Mouse (Mus musculus) lung, postnatal 4 days (tissue): ENCODE data around the gene C1qbp.

ENCODE experiments used
- DNase-seq, 2 experiments: peaks; one replicate each; pipeline ENCODE4 v3.0.0; 2021

C1qbp gene

GRCm38 (mm10) chr11:70982557-70983228, at the start of gene C1qbp:
Gene C1qbp, minus strand, starts transcription at chr11:70983026.
- peak; percentile 95 to 97 for DNase-seq

GRCm38 (mm10) chr11:71032070-71032469, 49.2 kb upstream of the C1qbp start:
- DNase-seq, result no peak

- DNase-seq, result no peak
These were observed 46.7 kb upstream of the C1qbp start for GRCm38 (mm10) chr11:71029403-71030118.

GRCm38 (mm10) chr11:71028280-71028679, 45.5 kb upstream of the C1qbp start:
- DNase-seq, result no peak

- DNase-seq, result peak; percentile 98 to 100
These were observed 36.6 kb upstream of the C1qbp start, which contains the start of the genes Mis12 and Derl2 for GRCm38 (mm10) chr11:71019201-71020068. Gene Mis12, plus strand, starts transcription at chr11:71019611. Gene Derl2, minus strand, starts transcription at chr11:71019841.

GRCm38 (mm10) chr11:71018416-71019200, 35.8 kb upstream of the C1qbp start:
- DNase-seq, result no peak

- no peak for DNase-seq
These were observed 34.2 kb upstream of the C1qbp start for GRCm38 (mm10) chr11:71017051-71017450.

GRCm38 (mm10) chr11:71012743-71013142, 29.9 kb upstream of the C1qbp start:
- peak in 1 of 2 experiments; percentile 46 for DNase-seq

- DNase-seq, result no peak
These were observed 25.5 kb upstream of the C1qbp start for GRCm38 (mm10) chr11:71008321-71008720.

- peak in 1 of 2 experiments; percentile 13 for DNase-seq
These were observed 25.0 kb upstream of the C1qbp start for GRCm38 (mm10) chr11:71007831-71008230.

GRCm38 (mm10) chr11:71007026-71007425, 24.2 kb upstream of the C1qbp start:
- DNase-seq, result no peak

- no peak for DNase-seq
These were observed 22.2 kb upstream of the C1qbp start for GRCm38 (mm10) chr11:71005046-71005445.

- peak; percentile 98 for DNase-seq
These were observed 21.5 kb upstream of the C1qbp start, which contains the start of gene Dhx33 for GRCm38 (mm10) chr11:71004316-71004773. Gene Dhx33, minus strand, starts transcription at chr11:71004437.

- no peak for DNase-seq
These were observed 20.9 kb upstream of the C1qbp start for GRCm38 (mm10) chr11:71003611-71004315.

GRCm38 (mm10) chr11:71001167-71001566, 18.3 kb upstream of the C1qbp start:
- DNase-seq, result no peak

GRCm38 (mm10) chr11:70982030-70982429, 796 bp downstream of the C1qbp start:
- DNase-seq, result no peak

- no peak for DNase-seq
These were observed 1.9 kb downstream of the C1qbp start for GRCm38 (mm10) chr11:70980751-70981510.

GRCm38 (mm10) chr11:70980232-70980631, 2.6 kb downstream of the C1qbp start:
- DNase-seq, result no peak

GRCm38 (mm10) chr11:70977293-70977692, 5.5 kb downstream of the C1qbp start:
- DNase-seq, result no peak

- no peak for DNase-seq
These were observed 7.6 kb downstream of the C1qbp start for GRCm38 (mm10) chr11:70975193-70975592.

GRCm38 (mm10) chr11:70973947-70974346, 8.9 kb downstream of the C1qbp start:
- DNase-seq, result no peak
